Mouse (Mus musculus) olfactory bulb, adult 2 months (tissue): ENCODE results near the gene Pdha2.

Source experiments
- CTCF ChIP-seq: fragments of 200-500 bp; IDR thresholded peaks from 2 replicates; pipeline ENCODE4 v1.5.1; 2012; ENCODE audit warnings: low read depth, mild to moderate bottlenecking, low read length, moderate library complexity; ENCODE audit not compliant: insufficient read depth
- POLR2A ChIP-seq: fragments of 200-500 bp; IDR thresholded peaks from 2 replicates; pipeline ENCODE4 v1.6.1; 2012; ENCODE audit warnings: mild to moderate bottlenecking, low read depth, low read length, moderate library complexity; ENCODE audit not compliant: insufficient read depth

DNA sequence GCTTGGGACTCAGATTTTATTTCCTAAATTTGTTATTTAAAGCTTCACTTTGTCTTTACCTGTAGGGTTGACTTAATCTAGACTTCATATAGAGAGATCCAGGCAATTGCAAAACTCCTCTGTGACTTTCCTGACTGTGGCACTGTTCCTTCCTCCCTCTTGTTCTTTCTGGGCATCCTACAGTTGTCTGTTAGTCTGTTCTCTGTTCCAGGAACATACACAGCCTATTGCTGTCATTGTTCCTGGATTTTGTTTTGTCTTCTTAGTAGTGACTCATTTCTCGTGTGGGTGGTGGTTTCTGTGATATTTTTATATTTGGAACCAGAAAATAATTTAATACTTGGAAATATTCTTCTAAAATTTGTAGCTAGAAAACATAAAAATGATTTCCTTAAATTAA lies 10.2 kb upstream of the Pdha2 start:
- TF ChIP-seq POLR2A (no peak), CTCF (no peak)
